Mouse (Mus musculus) ES-E14 (cell line): Measurements from ENCODE around the gene Aes. TPM values are rescaled to one million over a fixed set of nuclear protein-coding genes. Genes with fewer than 3 reads are reported as not detected.
A peak's percentile ranks its signal among the peaks of the same experiment; 100 is the strongest.

Experiments
- DNase-seq: peaks from one replicate; pipeline ENCODE4 v3.0.0-alpha.2; 2013; ENCODE audit warnings: low read depth, low spot score
- H3K27ac ChIP-seq: 2 replicates; pipeline ENCODE4 v1.5.1; 2012; ENCODE audit warnings: low read depth, mild to moderate bottlenecking, low read length, moderate library complexity, mixed read lengths; ENCODE audit not compliant: poor library complexity, insufficient read depth, severe bottlenecking
- H3K36me3 ChIP-seq: 2 replicates; pipeline ENCODE4 v1.6.1; 2012; ENCODE audit warnings: mild to moderate bottlenecking, low read length, moderate library complexity, mixed read lengths; ENCODE audit not compliant: control insufficient read depth, poor library complexity, insufficient read depth, severe bottlenecking
- H3K4me1 ChIP-seq, 2 experiments: fragments of 150-350 bp in 1 of 2; sonication (generic) in 1 of 2; 2 replicates each; pipeline ENCODE4 v1.6.1; 2012; ENCODE audit warnings: low read length in 2 of 2, mild to moderate bottlenecking in 1 of 2, mixed read lengths in 1 of 2; ENCODE audit not compliant: control insufficient read depth in 2 of 2, insufficient read depth in 2 of 2, poor library complexity in 1 of 2
- H3K4me3 ChIP-seq, 2 experiments: fragments of 150-350 bp in 1 of 2; sonication (generic) in 1 of 2; 2 replicates each; pipeline ENCODE4 v1.5.1; 2012; ENCODE audit warnings: low read length in 2 of 2, low read depth in 1 of 2, mild to moderate bottlenecking in 1 of 2, mixed read lengths in 1 of 2; ENCODE audit not compliant: insufficient read depth in 1 of 2, poor library complexity in 1 of 2, severe bottlenecking in 1 of 2
- H3K9ac ChIP-seq: 2 replicates; pipeline ENCODE4 v1.6.1; 2012; ENCODE audit warnings: low read depth, mild to moderate bottlenecking, low read length, mixed read lengths; ENCODE audit not compliant: poor library complexity, insufficient read depth, severe bottlenecking
- H3K9me3 ChIP-seq: fragments of 150-350 bp; sonication (generic); 2 replicates; pipeline ENCODE4 v1.6.1; 2012; ENCODE audit warnings: low read depth, mild to moderate bottlenecking, low read length; ENCODE audit not compliant: control insufficient read depth, insufficient read depth
- CHD2 ChIP-seq: IDR thresholded peaks from 2 replicates; pipeline ENCODE4 v1.6.1; 2014; ENCODE audit warnings: mild to moderate bottlenecking, low read depth, low read length, inconsistent platforms
- HCFC1 ChIP-seq: IDR thresholded peaks from 2 replicates; pipeline ENCODE4 v1.6.1; 2012; ENCODE audit warnings: low read length, inconsistent platforms, borderline replicate concordance; ENCODE audit not compliant: insufficient read depth
- MAFK ChIP-seq: IDR thresholded peaks from 2 replicates; pipeline ENCODE4 v1.6.1; 2014; ENCODE audit warnings: mild to moderate bottlenecking, low read depth, low read length, inconsistent platforms; ENCODE audit not compliant: insufficient read depth
- ZC3H11A ChIP-seq: IDR thresholded peaks from 2 replicates; pipeline ENCODE4 v1.6.1; 2012; ENCODE audit warnings: low read depth, mild to moderate bottlenecking, inconsistent platforms, low read length, borderline replicate concordance
- ZNF384 ChIP-seq: IDR thresholded peaks from 2 replicates; pipeline ENCODE4 v1.6.1; 2012; ENCODE audit warnings: low read depth, low read length, inconsistent platforms
- in situ Hi-C, 2 experiments: fragments of 600-800 bp; cut with MboI; formaldehyde crosslinking; loops; one replicate each; pipeline ENCODE4 v1.15.1; 2025; ENCODE audit warnings: low sequenced_read_pairs in 2 of 2, inconsistent platforms in 1 of 2; ENCODE audit not compliant: unreplicated experiment in 2 of 2
- total RNA-seq: library from RNA; depleted of rRNA; stranded (reverse); fragments of 300-350 nt; gene quantifications from 2 replicates; pipeline ENCODE4 v1.2.3, GENCODE M21; 2012

The Aes gene
- total RNA-seq, 1 experiment: 145 TPM

- Histone ChIP-seq H3K9me3 (no peaks in the 10 kb centered on the region), H3K4me1 (peaks cover 8 to 31% of the 10 kb centered on the region in 2 experiments; a peak in 3 of 4 replicates), H3K4me3 (peak overlapping the region; percentile 84 to 85), H3K9ac (peak overlapping the region; percentile 81), H3K27ac (peak overlapping the region; percentile 26; the same call in 1 of the 2 replicates), H3K36me3 (no peaks in the 10 kb centered on the region)
- TF ChIP-seq ZC3H11A (no peak), HCFC1 (no peak), CHD2 (no peak), MAFK (no peak), ZNF384 (no peak)
- in situ Hi-C loops: no loop called here
- DNase-seq: no peak
Observed at GRCm38 (mm10) chr10:81559627-81560539, 595 bp downstream of the Aes start.

GRCm38 (mm10) chr10:81560719-81561459, 1.6 kb downstream of the Aes start:
- Histone ChIP-seq H3K9ac (peak overlapping the region; percentile 81), H3K9me3 (no peaks in the 10 kb centered on the region), H3K4me3 (peak overlapping the region; percentile 84 to 85), H3K27ac (peak overlapping the region; percentile 42; the same call in 1 of the 2 replicates), H3K36me3 (peaks cover 6% of the 10 kb centered on the region), H3K4me1 (peaks cover 8 to 37% of the 10 kb centered on the region in 2 experiments; a peak in 3 of 4 replicates)
- no peak for TF ChIP-seq CHD2
- TF ChIP-seq ZC3H11A: no peak
- no peak for TF ChIP-seq ZNF384
- no peak for TF ChIP-seq HCFC1
- no peak for TF ChIP-seq MAFK
- no peak for DNase-seq
- in situ Hi-C loops: no loop called here

GRCm38 (mm10) chr10:81562411-81562810, 3.1 kb downstream of the Aes start:
- DNase-seq: no peak
- no peak overlapping the region for H3K4me3 ChIP-seq
- TF ChIP-seq CHD2 (no peak), ZC3H11A (no peak), HCFC1 (no peak), MAFK (no peak), ZNF384 (no peak)
- H3K9ac ChIP-seq: no peak overlapping the region
- H3K4me1 ChIP-seq: peaks cover 8 to 37% of the 10 kb centered on the region in 2 experiments; a peak in 3 of 4 replicates
- in situ Hi-C loops: no loop called here
- no peaks in the 10 kb centered on the region for H3K9me3 ChIP-seq
- H3K36me3 ChIP-seq: peaks cover 6% of the 10 kb centered on the region
- H3K27ac ChIP-seq: no peak overlapping the region

GRCm38 (mm10) chr10:81563481-81563880, 4.2 kb downstream of the Aes start:
- Histone ChIP-seq H3K27ac (no peak overlapping the region), H3K4me1 (peaks cover 8 to 38% of the 10 kb centered on the region in 2 experiments; a peak in 3 of 4 replicates), H3K9me3 (no peaks in the 10 kb centered on the region), H3K4me3 (peak overlapping the region in 1 of 2 experiments; percentile 18; a peak in 1 of 4 replicates), H3K36me3 (peaks cover 6% of the 10 kb centered on the region), H3K9ac (no peak overlapping the region)
- no peak for TF ChIP-seq HCFC1
- TF ChIP-seq CHD2: no peak
- TF ChIP-seq ZC3H11A: no peak
- TF ChIP-seq ZNF384: no peak
- TF ChIP-seq MAFK: no peak
- in situ Hi-C loops: no loop called here
- no peak for DNase-seq
